Mouse (Mus musculus) forebrain, embryonic 10.5 days (tissue): ENCODE data around the gene Prrt3. TPM values are rescaled to one million over a fixed set of nuclear protein-coding genes. Genes with fewer than 3 reads are reported as not detected.

ENCODE experiments used
- DNase-seq: peaks from one replicate; pipeline ENCODE4 v3.0.0-alpha.2; 2017; ENCODE audit warnings: low spot score; ENCODE audit errors: extremely low spot score
- H3K27ac ChIP-seq: fragments of 300-500 bp; sonication (generic); 2 replicates; pipeline ENCODE4 v1.5.1; 2016; ENCODE audit warnings: mild to moderate bottlenecking
- H3K27me3 ChIP-seq: fragments of 300-500 bp; sonication (generic); 2 replicates; pipeline ENCODE4 v1.6.1; 2016; ENCODE audit warnings: mild to moderate bottlenecking; ENCODE audit not compliant: poor library complexity, severe bottlenecking
- H3K36me3 ChIP-seq: fragments of 300-500 bp; sonication (generic); replicated peaks from 2 replicates; pipeline ENCODE4 v1.6.1; 2016; ENCODE audit warnings: mild to moderate bottlenecking, moderate library complexity
- H3K4me1 ChIP-seq: fragments of 300-500 bp; sonication (generic); 2 replicates; pipeline ENCODE4 v1.6.1; 2016
- H3K4me3 ChIP-seq: fragments of 300-500 bp; sonication (generic); 2 replicates; pipeline ENCODE4 v1.5.1; 2016; ENCODE audit warnings: mild to moderate bottlenecking, moderate library complexity
- H3K9me3 ChIP-seq: fragments of 300-500 bp; sonication (generic); 2 replicates; pipeline ENCODE4 v1.6.1; 2016; ENCODE audit warnings: mild to moderate bottlenecking, moderate library complexity
- WGBS: fragments of 180-500 bp; shearing (Covaris S2); methylation state at CpG from one replicate; pipeline ENCODE4 v1.1.7; 2016; 5-methylcytosine and 5-hydroxymethylcytosine counted together
- polyA plus RNA-seq: library from polyadenylated mRNA; unstranded; fragments of >200 nt; fragmentation: Nextera tagmentation; extraction: Ambion mirVana; gene quantifications from 2 replicates; pipeline ENCODE4 v1.2.1, GENCODE M21; 2016

Prrt3 gene
- 2.1 and 2.8 TPM in 2 replicates for polyA plus RNA-seq

GRCm38 (mm10) chr6:113501388-113502084 lies at the start of gene Prrt3:
Gene Prrt3, minus strand, starts transcription at chr6:113501931.
- peaks cover 5% of the 10 kb centered on the region; the same call in 1 of the 2 replicates for H3K9me3 ChIP-seq
- peak within 1 kb of the TSS; percentile 67 for H3K4me3 ChIP-seq
- peak; percentile 62 for DNase-seq
- 3% methylated on average over 32 of the region's 32 CpGs for WGBS
- H3K4me1 ChIP-seq = peaks cover 21% of the 10 kb centered on the region
- H3K27ac ChIP-seq = peak within 1 kb of the TSS; percentile 82
- peaks cover 44% of the 10 kb centered on the region for H3K27me3 ChIP-seq
- no peaks in the 10 kb centered on the region for H3K36me3 ChIP-seq

GRCm38 (mm10) chr6:113543906-113544481 lies 42.3 kb upstream of the Prrt3 start:
- H3K27me3 ChIP-seq = no peaks in the 10 kb centered on the region
- no peak for DNase-seq
- H3K27ac ChIP-seq = no peak overlapping the region
- 96% methylated on average over 12 of the region's 12 CpGs for WGBS
- no peak overlapping the region for H3K4me3 ChIP-seq
- no peaks in the 10 kb centered on the region for H3K9me3 ChIP-seq
- peaks cover 67% of the 10 kb centered on the region for H3K36me3 ChIP-seq
- no peaks in the 10 kb centered on the region for H3K4me1 ChIP-seq

GRCm38 (mm10) chr6:113541610-113542009 lies 39.9 kb upstream of the Prrt3 start:
- no peak for DNase-seq
- Histone ChIP-seq H3K27ac (no peak overlapping the region), H3K4me1 (no peaks in the 10 kb centered on the region), H3K4me3 (no peak overlapping the region), H3K9me3 (no peaks in the 10 kb centered on the region), H3K36me3 (peaks cover 67% of the 10 kb centered on the region), H3K27me3 (no peaks in the 10 kb centered on the region)
- WGBS = 88% methylated on average over 6 of the region's 6 CpGs

- no peaks in the 10 kb centered on the region for H3K9me3 ChIP-seq
- peaks cover 47% of the 10 kb centered on the region for H3K36me3 ChIP-seq
- 91% methylated on average over 7 of the region's 7 CpGs for WGBS
- no peak for DNase-seq
- no peaks in the 10 kb centered on the region for H3K27me3 ChIP-seq
- H3K4me3 ChIP-seq = no peak overlapping the region
- H3K27ac ChIP-seq = no peak overlapping the region
- H3K4me1 ChIP-seq = peaks cover 15% of the 10 kb centered on the region
These were observed 33.2 kb upstream of the Prrt3 start for GRCm38 (mm10) chr6:113534886-113535285.

GRCm38 (mm10) chr6:113531840-113532404 lies 30.2 kb upstream of the Prrt3 start:
- Histone ChIP-seq H3K27ac (peak overlapping the region; percentile 86), H3K27me3 (no peaks in the 10 kb centered on the region), H3K4me1 (peaks cover 18% of the 10 kb centered on the region), H3K36me3 (peaks cover 35% of the 10 kb centered on the region), H3K4me3 (peak overlapping the region; percentile 87), H3K9me3 (no peaks in the 10 kb centered on the region)
- peak; percentile 23 for DNase-seq
- 7% methylated on average over 7 of the region's 7 CpGs for WGBS

GRCm38 (mm10) chr6:113530932-113531839 lies 29.5 kb upstream of the Prrt3 start, which contains the start of the genes Emc3 and Fancd2:
Gene Emc3, minus strand, starts transcription at chr6:113531652.
Gene Fancd2, plus strand, starts transcription at chr6:113531682.
- WGBS = 1% methylated on average over 47 of the region's 47 CpGs
- H3K4me1 ChIP-seq = peaks cover 18% of the 10 kb centered on the region
- H3K36me3 ChIP-seq = peaks cover 32% of the 10 kb centered on the region
- H3K27ac ChIP-seq = peak within 1 kb of the TSS; percentile 86
- no peaks in the 10 kb centered on the region for H3K27me3 ChIP-seq
- DNase-seq = peak; percentile 90
- peak within 1 kb of the TSS; percentile 87 for H3K4me3 ChIP-seq
- H3K9me3 ChIP-seq = no peaks in the 10 kb centered on the region

- Histone ChIP-seq H3K9me3 (no peaks in the 10 kb centered on the region), H3K27ac (no peak overlapping the region), H3K36me3 (peaks cover 82% of the 10 kb centered on the region), H3K4me1 (no peaks in the 10 kb centered on the region), H3K4me3 (no peak overlapping the region), H3K27me3 (no peaks in the 10 kb centered on the region)
- DNase-seq = no peak
- WGBS = 94% methylated on average over 8 of the region's 8 CpGs
These were observed 21.7 kb upstream of the Prrt3 start for GRCm38 (mm10) chr6:113523420-113523819.

- H3K9me3 ChIP-seq = no peaks in the 10 kb centered on the region
- no peak overlapping the region for H3K27ac ChIP-seq
- H3K4me1 ChIP-seq = no peaks in the 10 kb centered on the region
- peaks cover 84% of the 10 kb centered on the region for H3K36me3 ChIP-seq
- no peak overlapping the region for H3K4me3 ChIP-seq
- H3K27me3 ChIP-seq = no peaks in the 10 kb centered on the region
- no peak for DNase-seq
- 81% methylated on average over 1 of the region's 1 CpGs for WGBS
These were observed 20.6 kb upstream of the Prrt3 start for GRCm38 (mm10) chr6:113522310-113522709.

- no peaks in the 10 kb centered on the region for H3K9me3 ChIP-seq
- no peak overlapping the region for H3K4me3 ChIP-seq
- no peak for DNase-seq
- no peaks in the 10 kb centered on the region for H3K27me3 ChIP-seq
- no peak overlapping the region for H3K27ac ChIP-seq
- H3K36me3 ChIP-seq = peaks cover 99% of the 10 kb centered on the region
- H3K4me1 ChIP-seq = no peaks in the 10 kb centered on the region
- WGBS = 95% methylated on average over 8 of the region's 8 CpGs
These were observed 15.8 kb upstream of the Prrt3 start for GRCm38 (mm10) chr6:113517434-113518080.

GRCm38 (mm10) chr6:113514600-113514999 lies 12.9 kb upstream of the Prrt3 start:
- Histone ChIP-seq H3K36me3 (peaks cover 75% of the 10 kb centered on the region), H3K4me3 (no peak overlapping the region), H3K4me1 (no peaks in the 10 kb centered on the region), H3K9me3 (no peaks in the 10 kb centered on the region), H3K27me3 (no peaks in the 10 kb centered on the region), H3K27ac (no peak overlapping the region)
- WGBS = 99% methylated on average over 3 of the region's 3 CpGs
- no peak for DNase-seq

GRCm38 (mm10) chr6:113513944-113514343 lies 12.2 kb upstream of the Prrt3 start:
- DNase-seq = no peak
- WGBS = 96% methylated on average over 6 of the region's 6 CpGs

GRCm38 (mm10) chr6:113508947-113509280 lies 7.2 kb upstream of the Prrt3 start:
- H3K4me3 ChIP-seq = no peak overlapping the region
- DNase-seq = no peak
- H3K9me3 ChIP-seq = no peaks in the 10 kb centered on the region
- peaks cover 18% of the 10 kb centered on the region for H3K36me3 ChIP-seq
- no peaks in the 10 kb centered on the region for H3K27me3 ChIP-seq
- WGBS = 61% methylated on average over 5 of the region's 5 CpGs
- H3K4me1 ChIP-seq = no peaks in the 10 kb centered on the region; the same call in 1 of the 2 replicates
- H3K27ac ChIP-seq = no peak overlapping the region

More at GRCm38 (mm10) chr6:113513944-113514343, 12.2 kb upstream of the Prrt3 start:
- H3K27me3 ChIP-seq = no peaks in the 10 kb centered on the region
- peaks cover 68% of the 10 kb centered on the region for H3K36me3 ChIP-seq
- no peaks in the 10 kb centered on the region for H3K9me3 ChIP-seq
- no peak overlapping the region for H3K4me3 ChIP-seq
- no peaks in the 10 kb centered on the region; the same call in 1 of the 2 replicates for H3K4me1 ChIP-seq
- no peak overlapping the region for H3K27ac ChIP-seq
